Mouse (Mus musculus) layer of hippocampus, adult 9-11 months (tissue): ENCODE data around the gene Car1.
"Not testable (repeated sequence)": the region's sequence is repeated elsewhere in the genome, so short reads cannot be mapped to it uniquely, and the experiment has no call there.

Experiments
- DNase-seq: peaks from one replicate; pipeline ENCODE4 v3.0.0; 2022

Gene Car1

GRCm38 (mm10) chr3:14782365-14782764 is 25.8 kb downstream of the Car1 start:
- DNase-seq: not testable (repeated sequence)

DNA sequence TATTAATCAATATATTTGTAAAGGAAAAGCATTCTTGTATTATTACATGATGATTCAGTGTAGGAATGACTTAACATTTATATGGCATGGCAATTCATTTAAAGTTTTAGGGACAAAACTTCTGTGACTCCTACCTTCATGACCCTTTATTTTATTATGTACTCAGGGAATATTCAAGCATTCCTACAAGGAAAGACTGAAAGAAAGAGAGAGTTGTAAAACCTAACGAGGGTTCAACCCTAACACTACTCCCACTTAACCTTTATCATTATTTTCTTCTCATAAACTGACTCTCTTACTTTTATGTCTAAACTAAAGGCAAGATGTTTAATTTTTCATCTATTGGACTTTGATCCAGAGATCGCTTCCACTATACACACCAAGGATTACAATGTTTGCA is 28.0 kb downstream of the Car1 start:
- no peak for DNase-seq

GRCm38 (mm10) chr3:14776497-14777162 is 31.5 kb downstream of the Car1 start:
- DNase-seq: not testable (repeated sequence)

DNA sequence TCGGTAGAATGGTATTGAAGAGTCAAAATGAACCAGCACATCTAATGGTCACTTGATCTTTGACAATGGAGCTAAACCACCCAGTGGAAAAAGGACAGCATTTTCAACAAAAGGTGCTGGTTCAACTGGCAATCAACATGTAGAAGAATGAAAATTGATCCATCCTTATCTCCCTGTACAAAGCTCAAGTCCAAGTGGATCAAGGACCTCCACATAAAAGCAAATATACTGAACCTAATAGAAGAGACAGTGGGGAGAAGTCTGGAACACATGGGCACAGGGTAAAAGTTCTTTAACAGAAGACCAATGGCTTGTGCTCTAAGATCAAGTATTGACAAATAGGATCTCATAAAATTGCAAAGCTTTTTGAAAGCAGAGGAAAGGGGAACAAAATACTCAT is 33.6 kb downstream of the Car1 start:
- not testable (repeated sequence) for DNase-seq

- DNase-seq: not testable (repeated sequence)
These were observed 35.7 kb downstream of the Car1 start for GRCm38 (mm10) chr3:14772473-14772872.

GRCm38 (mm10) chr3:14764755-14765566 is 43.2 kb downstream of the Car1 start:
- DNase-seq: no peak

DNA sequence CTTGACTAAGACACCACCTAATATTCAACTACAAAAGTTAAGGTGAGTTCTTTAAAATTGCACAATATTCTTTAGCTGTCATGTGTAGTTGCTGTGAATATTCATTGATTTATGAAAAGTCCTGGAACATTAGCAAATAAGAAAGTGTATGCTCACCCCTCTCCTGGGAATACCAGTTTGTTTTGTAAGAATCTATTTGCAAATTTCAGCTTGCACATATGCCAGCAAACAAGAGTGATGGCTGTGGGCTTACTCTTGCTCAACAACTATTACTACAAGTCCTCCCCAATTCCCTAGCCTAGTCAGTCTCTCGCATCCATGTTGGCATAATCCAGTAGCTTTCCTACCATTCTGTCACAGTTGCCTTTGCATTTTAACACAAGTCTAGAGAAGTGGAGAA is 52.5 kb downstream of the Car1 start:
- no peak for DNase-seq

DNA sequence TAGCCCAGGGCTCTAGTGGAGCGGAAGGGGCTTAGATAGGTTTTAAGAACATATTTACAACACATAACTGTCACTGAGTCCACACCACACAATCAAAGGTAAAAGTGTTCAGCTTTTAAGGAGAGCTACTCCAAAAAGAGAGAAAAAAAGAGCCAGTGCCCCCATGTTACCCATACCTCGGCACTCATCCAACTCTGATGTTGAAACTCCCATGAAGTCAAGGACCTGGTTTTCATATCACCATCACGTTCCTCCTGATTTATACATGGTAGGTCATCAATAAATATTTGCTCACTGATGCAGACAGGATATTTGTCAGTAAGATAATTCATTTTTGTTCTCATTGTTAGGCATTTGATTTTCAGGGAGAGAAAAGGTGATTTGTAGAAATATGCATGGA is 62.1 kb downstream of the Car1 start:
- DNase-seq: no peak

- no peak for DNase-seq
These were observed 69.9 kb downstream of the Car1 start for GRCm38 (mm10) chr3:14738261-14738660.

- not testable (repeated sequence) for DNase-seq
These were observed 80.7 kb downstream of the Car1 start for GRCm38 (mm10) chr3:14727496-14727895.

GRCm38 (mm10) chr3:14725462-14725861 is 82.7 kb downstream of the Car1 start:
- not testable (repeated sequence) for DNase-seq
